Mouse (Mus musculus) left cerebral cortex, adult 2 months (tissue): ENCODE data around the gene Gm3033. TPM values are rescaled to one million over a fixed set of nuclear protein-coding genes. Genes with fewer than 3 reads are reported as not detected.
"Not testable (repeated sequence)": the region's sequence is repeated elsewhere in the genome, so short reads cannot be mapped to it uniquely, and the experiment has no call there.

Source experiments
- DNase-seq, 2 experiments: peaks; one replicate each; pipeline ENCODE4 v3.0.0; 2021 to 2022; ENCODE audit warnings: low spot score in 2 of 2, mixed read lengths in 1 of 2; ENCODE audit errors: extremely low spot score in 1 of 2
- H3K27ac ChIP-seq: fragments of 200-600 bp; 2 replicates; pipeline ENCODE4 v1.8.1; 2022
- H3K4me3 ChIP-seq: fragments of 200-600 bp; 2 replicates; pipeline ENCODE4 v1.8.1; 2022
- intact Hi-C: fragments of 180-260 bp; cut with DNase I; formaldehyde crosslinking; loops from one replicate; pipeline ENCODE4 v1.15.1; 2025
- long read RNA-seq, 2 experiments: library from polyadenylated mRNA; stranded (forward); transcript quantifications; one replicate each; pipeline ENCODE4 v2.0.0; 2021; ENCODE audit warnings: borderline mapping rate in 2 of 2
- total RNA-seq, 2 experiments: library from RNA; stranded (reverse); gene quantifications; 2 replicates each; pipeline ENCODE4 v1.2.3; 2021

Gm3033 gene
- total RNA-seq = under 1 TPM in 1 of 2 experiments, not detected in 1; 0.27 TPM
- long read RNA-seq, experiment 1 = 0 reads
- long read RNA-seq, experiment 2 = 0 reads

DNA sequence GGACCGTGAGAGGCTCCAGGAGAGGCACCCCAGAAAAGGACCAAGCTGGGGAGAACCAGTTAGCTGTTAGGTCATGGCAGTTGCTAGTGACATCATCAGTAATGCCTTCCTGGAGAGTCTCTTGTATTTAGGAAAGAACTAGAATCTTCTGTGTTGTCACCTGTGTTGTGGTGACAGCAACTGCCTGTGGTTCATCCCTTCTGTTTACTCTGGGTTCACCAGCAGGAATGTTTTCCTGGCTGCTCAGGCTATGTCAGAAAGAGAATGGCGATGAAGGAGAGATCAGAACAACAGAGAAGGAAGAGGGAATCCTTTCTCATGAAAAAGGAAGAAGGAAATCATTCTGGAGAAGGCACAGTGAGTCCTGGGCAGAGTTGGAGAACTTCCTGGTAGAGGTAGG is at the start of gene Gm3033:
Gm3033 (plus strand) TSS at position 301 of the 400 bp plus-strand sequence.
- H3K4me3 ChIP-seq, H3K27ac ChIP-seq, intact Hi-C loops, DNase-seq: not testable (repeated sequence)

DNA sequence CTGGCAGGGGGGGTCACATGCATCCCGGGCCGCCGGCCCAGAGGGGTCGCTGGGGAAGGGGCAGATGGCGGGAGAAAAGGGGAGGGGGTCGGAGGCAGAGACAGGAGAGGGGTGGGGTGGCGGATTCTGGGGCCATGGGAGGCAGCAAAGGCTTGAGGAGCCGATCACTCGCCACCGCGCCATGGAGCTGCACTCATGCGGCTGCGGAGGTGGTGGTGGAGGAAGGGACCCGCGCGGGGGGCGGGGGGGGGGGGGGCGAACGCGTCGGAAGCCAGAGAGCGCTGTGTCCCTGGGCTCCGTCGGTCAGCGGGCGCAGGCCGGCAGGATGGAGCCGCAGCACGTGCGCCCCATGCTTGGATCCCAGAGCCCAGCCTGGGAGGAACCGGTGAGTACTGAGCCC is 36.3 kb upstream of the Gm3033 start, which contains the start of gene Gm3002:
Gm3002 (plus strand) TSS at position 301 of the 400 bp plus-strand sequence.
- H3K4me3 ChIP-seq, intact Hi-C loops, DNase-seq, H3K27ac ChIP-seq: not testable (repeated sequence)

DNA sequence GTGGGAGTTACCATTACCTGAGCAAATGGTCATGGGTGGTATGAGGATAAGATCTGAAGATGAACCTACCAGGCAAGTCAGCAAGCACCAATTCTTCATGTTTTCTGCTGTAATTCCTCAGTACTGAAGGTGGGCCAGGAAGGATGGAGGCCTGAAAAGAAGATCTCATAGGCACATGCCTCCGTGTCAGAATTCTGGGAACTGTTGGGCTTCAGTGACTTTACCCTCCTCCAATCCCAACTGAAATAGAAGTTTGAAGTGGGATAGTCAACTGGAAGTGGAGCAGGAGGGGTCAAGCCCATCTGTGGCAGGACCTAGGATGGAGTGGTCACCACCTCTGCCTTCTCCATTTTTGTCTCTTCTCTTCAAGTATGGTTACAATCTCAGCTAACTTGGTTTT is 37.8 kb downstream of the Gm3033 start, which contains the start of gene Gm2916:
Gm2916 (plus strand) TSS at position 301 of the 400 bp plus-strand sequence.
- H3K4me3 ChIP-seq, intact Hi-C loops, DNase-seq, H3K27ac ChIP-seq: not testable (repeated sequence)

Other genes with a start within 250 kb of the Gm3033 start
- gene Gm3012, start 211.7 kb upstream of the Gm3033 start, total RNA-seq = not detected
- gene Gm3020, start 194.2 kb upstream of the Gm3033 start, total RNA-seq = 1 to 10 TPM; 1.9 to 2.5 TPM
- not detected for gene Gm3043, start 157.5 kb upstream of the Gm3033 start, total RNA-seq
- under 1 TPM; 0.61 to 0.65 TPM for gene Gm3002, start 36.2 kb upstream of the Gm3033 start, total RNA-seq
- gene Gm2916, start 37.9 kb downstream of the Gm3033 start, total RNA-seq = not detected
- not detected for gene Gm3029, start 85.5 kb downstream of the Gm3033 start, total RNA-seq
- not detected for gene Gm3095, start 117.3 kb downstream of the Gm3033 start, total RNA-seq
- not detected for gene Gm3099, start 152.1 kb downstream of the Gm3033 start, total RNA-seq
- 1 to 10 TPM; 2.0 to 2.8 TPM for gene Gm5796, start 177.7 kb downstream of the Gm3033 start, total RNA-seq
- under 1 TPM; 0.34 to 0.35 TPM for gene Gm3115, start 237.9 kb downstream of the Gm3033 start, total RNA-seq